Mouse (Mus musculus): ENCODE data around the gene Olfr91.

- TF ChIP-seq CTCF (IDR thresholded peaks at IDR 0.05; ENCODE audit: insufficient read depth, low read length) (peak; percentile 68), POLR2A (IDR thresholded peaks at IDR 0.05; ENCODE audit: borderline replicate concordance, extremely low read depth, low read depth, low read length) (no peak)
Observed at GRCm38 (mm10) chr17:37083327-37083726, 14.8 kb downstream of the Olfr91 start.

Measured in lung, adult 2 months (tissue).